Mouse (Mus musculus) MEL (cell line): Measurements from ENCODE around the gene Fcrlb. TPM values are rescaled to one million over a fixed set of nuclear protein-coding genes. Genes with fewer than 3 reads are reported as not detected.
A peak's percentile ranks its signal among the peaks of the same experiment; 100 is the strongest.

Experiments
- DNase-seq: peaks from one replicate; pipeline ENCODE4 v3.0.0; 2011; ENCODE audit warnings: low read depth, low spot score
- H3K27ac ChIP-seq: 2 replicates; pipeline ENCODE4 v1.5.1; 2012; ENCODE audit warnings: low read depth, mild to moderate bottlenecking, control low read depth, low read length, moderate library complexity; ENCODE audit not compliant: control insufficient read depth
- H3K27me3 ChIP-seq, 2 experiments: fragments of 150-350 bp in 1 of 2; sonication (generic) in 1 of 2; 2 replicates each; pipeline ENCODE4 v1.6.1; 2012; ENCODE audit warnings: low read length in 2 of 2, mild to moderate bottlenecking in 2 of 2, improper control_type of control experiment in 1 of 2, moderate library complexity in 1 of 2; ENCODE audit not compliant: insufficient read depth in 2 of 2, control insufficient read depth in 1 of 2
- H3K36me3 ChIP-seq, 2 experiments: 2 replicates each; pipeline ENCODE4 v1.6.1; 2012 to 2014; ENCODE audit warnings: low read length in 2 of 2, improper control_type of control experiment in 1 of 2, inconsistent platforms in 1 of 2, mild to moderate bottlenecking in 1 of 2; ENCODE audit not compliant: insufficient read depth in 2 of 2, control insufficient read depth in 1 of 2
- H3K4me1 ChIP-seq, 2 experiments: fragments of 150-350 bp in 1 of 2; sonication (generic) in 1 of 2; 2 replicates each; pipeline ENCODE4 v1.6.1; 2012; ENCODE audit warnings: low read length in 2 of 2, improper control_type of control experiment in 1 of 2, mild to moderate bottlenecking in 1 of 2; ENCODE audit not compliant: insufficient read depth in 2 of 2, control insufficient read depth in 1 of 2
- H3K4me3 ChIP-seq, 2 experiments: fragments of 150-350 bp in 1 of 2; sonication (generic) in 1 of 2; 2 replicates each; pipeline ENCODE4 v1.5.1; 2012; ENCODE audit warnings: low read depth in 2 of 2, low read length in 2 of 2, mild to moderate bottlenecking in 2 of 2, moderate library complexity in 2 of 2, control low read depth in 1 of 2, improper control_type of control experiment in 1 of 2; ENCODE audit not compliant: control insufficient read depth in 1 of 2, insufficient read depth in 1 of 2
- H3K79me2 ChIP-seq: 2 replicates; pipeline ENCODE4 v1.6.1; 2012; ENCODE audit warnings: mild to moderate bottlenecking, low read length, moderate library complexity; ENCODE audit not compliant: control insufficient read depth, poor library complexity, insufficient read depth
- H3K9ac ChIP-seq: 2 replicates; pipeline ENCODE4 v1.6.1; 2012; ENCODE audit warnings: low read depth, mild to moderate bottlenecking, control low read depth, low read length, moderate library complexity; ENCODE audit not compliant: control insufficient read depth, poor library complexity, severe bottlenecking
- H3K9me3 ChIP-seq: fragments of 150-350 bp; sonication (generic); replicated peaks from 2 replicates; pipeline ENCODE4 v1.6.1; 2012; ENCODE audit warnings: mild to moderate bottlenecking, low read length, improper control_type of control experiment, moderate library complexity; ENCODE audit not compliant: insufficient read depth
- BHLHE40 ChIP-seq: IDR thresholded peaks from 2 replicates; pipeline ENCODE4 v1.6.1; 2012; ENCODE audit warnings: low read depth, mild to moderate bottlenecking, inconsistent platforms, low read length, improper control_type of control experiment, borderline replicate concordance
- CHD1 ChIP-seq: IDR thresholded peaks from 2 replicates; pipeline ENCODE4 v1.6.1; 2012; ENCODE audit warnings: low read depth, mild to moderate bottlenecking, inconsistent platforms, low read length, improper control_type of control experiment
- CHD2 ChIP-seq: IDR thresholded peaks from 2 replicates; pipeline ENCODE4 v1.6.1; 2011; ENCODE audit warnings: low read length, improper control_type of control experiment
- CTCF ChIP-seq, 3 experiments: IDR thresholded peaks in 2 of 3; conservative IDR thresholded peaks in 1 of 3; 2 replicates each; pipeline ENCODE4 v1.5.1; 2011 to 2012; ENCODE audit warnings: low read length in 3 of 3, low read depth in 2 of 3, mild to moderate bottlenecking in 2 of 3, improper control_type of control experiment in 1 of 3, inconsistent platforms in 1 of 3, mixed read lengths in 1 of 3, moderate library complexity in 1 of 3; ENCODE audit not compliant: control insufficient read depth in 1 of 3, insufficient read depth in 1 of 3, poor library complexity in 1 of 3, severe bottlenecking in 1 of 3
- ELF1 ChIP-seq: IDR thresholded peaks from 2 replicates; pipeline ENCODE4 v1.6.1; 2014; ENCODE audit warnings: low read depth, mild to moderate bottlenecking, inconsistent platforms, low read length, improper control_type of control experiment, moderate library complexity
- ETS1 ChIP-seq: IDR thresholded peaks from 2 replicates; pipeline ENCODE4 v1.6.1; 2012; ENCODE audit warnings: low read depth, mild to moderate bottlenecking, inconsistent platforms, low read length, improper control_type of control experiment, moderate library complexity
- GABPA ChIP-seq: IDR thresholded peaks from 2 replicates; pipeline ENCODE4 v1.6.1; 2012; ENCODE audit warnings: low read depth, mild to moderate bottlenecking, inconsistent platforms, low read length, improper control_type of control experiment, moderate library complexity
- HCFC1 ChIP-seq: IDR thresholded peaks from 2 replicates; pipeline ENCODE4 v1.6.1; 2012; ENCODE audit warnings: low read depth, mild to moderate bottlenecking, inconsistent platforms, low read length, improper control_type of control experiment, moderate library complexity
- JUND ChIP-seq: IDR thresholded peaks from 2 replicates; pipeline ENCODE4 v1.6.1; 2011; ENCODE audit warnings: low read depth, mild to moderate bottlenecking, improper control_type of control experiment, low read length
- KAT2A ChIP-seq: conservative IDR thresholded peaks from 2 replicates; pipeline ENCODE4 v1.6.1; 2012; ENCODE audit warnings: low read depth, low read length, improper control_type of control experiment, inconsistent platforms
- MAFK ChIP-seq: IDR thresholded peaks from 2 replicates; pipeline ENCODE4 v1.6.1; 2011; ENCODE audit warnings: low read depth, mild to moderate bottlenecking, low read length, improper control_type of control experiment, borderline replicate concordance
- MAX ChIP-seq: IDR thresholded peaks from 2 replicates; pipeline ENCODE4 v1.6.1; 2011; ENCODE audit warnings: low read length, improper control_type of control experiment
- MEF2A ChIP-seq: IDR thresholded peaks from 2 replicates; pipeline ENCODE4 v1.6.1; 2014; ENCODE audit warnings: low read depth, mild to moderate bottlenecking, inconsistent platforms, low read length, improper control_type of control experiment; ENCODE audit not compliant: poor library complexity, insufficient replicate concordance, severe bottlenecking; ENCODE audit errors: extremely low read depth
- MXI1 ChIP-seq: IDR thresholded peaks from 2 replicates; pipeline ENCODE4 v1.6.1; 2011; ENCODE audit warnings: mild to moderate bottlenecking, low read depth, low read length, improper control_type of control experiment
- MYC ChIP-seq: IDR thresholded peaks from 2 replicates; pipeline ENCODE4 v1.6.1; 2011; ENCODE audit warnings: low read depth, mild to moderate bottlenecking, low read length, improper control_type of control experiment, moderate library complexity
- NRF1 ChIP-seq: IDR thresholded peaks from 2 replicates; pipeline ENCODE4 v1.6.1; 2014; ENCODE audit warnings: low read depth, mild to moderate bottlenecking, inconsistent platforms, low read length, improper control_type of control experiment, moderate library complexity; ENCODE audit not compliant: poor library complexity, insufficient read depth, severe bottlenecking
- POLR2A ChIP-seq, 2 experiments: IDR thresholded peaks; 2 replicates each; pipeline ENCODE4 v1.6.1; 2011 to 2012; ENCODE audit warnings: low read length in 2 of 2, mild to moderate bottlenecking in 2 of 2, control low read depth in 1 of 2, improper control_type of control experiment in 1 of 2, low read depth in 1 of 2, moderate library complexity in 1 of 2; ENCODE audit not compliant: control insufficient read depth in 1 of 2, insufficient read depth in 1 of 2, poor library complexity in 1 of 2
- POLR2AphosphoS2 ChIP-seq: IDR thresholded peaks from 2 replicates; pipeline ENCODE4 v1.6.1; 2011; ENCODE audit warnings: low read length, improper control_type of control experiment
- POLR2AphosphoS5 ChIP-seq: IDR thresholded peaks from 2 replicates; pipeline ENCODE4 v1.6.1; 2012; ENCODE audit warnings: low read depth, borderline replicate concordance, mild to moderate bottlenecking, inconsistent platforms, low read length, moderate library complexity, mixed read lengths
- RAD21 ChIP-seq: IDR thresholded peaks from 2 replicates; pipeline ENCODE4 v1.6.1; 2011; ENCODE audit warnings: mild to moderate bottlenecking, low read depth, low read length, improper control_type of control experiment
- RCOR1 ChIP-seq: IDR thresholded peaks from 2 replicates; pipeline ENCODE4 v1.6.1; 2012; ENCODE audit warnings: low read depth, mild to moderate bottlenecking, inconsistent platforms, low read length, improper control_type of control experiment
- TAL1 ChIP-seq: IDR thresholded peaks from 2 replicates; pipeline ENCODE4 v1.6.1; 2012; ENCODE audit warnings: mild to moderate bottlenecking, inconsistent platforms, low read length, moderate library complexity, mixed read lengths
- TBP ChIP-seq: IDR thresholded peaks from 2 replicates; pipeline ENCODE4 v1.8.0; 2011; ENCODE audit warnings: low read depth, low read length, improper control_type of control experiment
- UBTF ChIP-seq: IDR thresholded peaks from 2 replicates; pipeline ENCODE4 v1.6.1; 2012; ENCODE audit warnings: low read depth, mild to moderate bottlenecking, inconsistent platforms, low read length, improper control_type of control experiment, moderate library complexity, borderline replicate concordance; ENCODE audit not compliant: insufficient read depth
- USF1 ChIP-seq: IDR thresholded peaks from 2 replicates; pipeline ENCODE4 v1.6.1; 2014; ENCODE audit warnings: low read depth, mild to moderate bottlenecking, inconsistent platforms, low read length, improper control_type of control experiment, moderate library complexity
- USF2 ChIP-seq, 2 experiments: IDR thresholded peaks; 2 replicates each; pipeline ENCODE4 v1.6.1; 2011 to 2012; ENCODE audit warnings: improper control_type of control experiment in 2 of 2, low read length in 2 of 2, borderline replicate concordance in 1 of 2, inconsistent platforms in 1 of 2, low read depth in 1 of 2, mild to moderate bottlenecking in 1 of 2; ENCODE audit not compliant: insufficient read depth in 1 of 2
- ZKSCAN1 ChIP-seq: IDR thresholded peaks from 2 replicates; pipeline ENCODE4 v1.6.1; 2012; ENCODE audit warnings: low read depth, mild to moderate bottlenecking, inconsistent platforms, low read length, improper control_type of control experiment, moderate library complexity
- ZNF384 ChIP-seq: IDR thresholded peaks from 2 replicates; pipeline ENCODE4 v1.6.1; 2012; ENCODE audit warnings: low read depth, mild to moderate bottlenecking, inconsistent platforms, low read length, improper control_type of control experiment
- polyA plus RNA-seq, 2 experiments: library from polyadenylated mRNA; stranded (reverse) in 1 of 2; unstranded in 1 of 2; fragments of >175 nt in 1 of 2; fragments of >200 nt in 1 of 2; gene quantifications; 2 replicates each; pipeline versions ENCODE4 v1.2.1 to v1.2.4; 2012; ENCODE audit warnings: low replicate concordance in 2 of 2, low read depth in 1 of 2; ENCODE audit not compliant: insufficient read length in 2 of 2, insufficient read depth in 1 of 2, missing spikeins in 1 of 2
- total RNA-seq: library from RNA; depleted of rRNA; stranded (reverse); fragments of 300-350 nt; gene quantifications from 2 replicates; pipeline ENCODE4 v1.2.3, GENCODE M21; 2012

Gene Fcrlb
- total and polyA plus RNA-seq, 3 experiments: not detected

DNA sequence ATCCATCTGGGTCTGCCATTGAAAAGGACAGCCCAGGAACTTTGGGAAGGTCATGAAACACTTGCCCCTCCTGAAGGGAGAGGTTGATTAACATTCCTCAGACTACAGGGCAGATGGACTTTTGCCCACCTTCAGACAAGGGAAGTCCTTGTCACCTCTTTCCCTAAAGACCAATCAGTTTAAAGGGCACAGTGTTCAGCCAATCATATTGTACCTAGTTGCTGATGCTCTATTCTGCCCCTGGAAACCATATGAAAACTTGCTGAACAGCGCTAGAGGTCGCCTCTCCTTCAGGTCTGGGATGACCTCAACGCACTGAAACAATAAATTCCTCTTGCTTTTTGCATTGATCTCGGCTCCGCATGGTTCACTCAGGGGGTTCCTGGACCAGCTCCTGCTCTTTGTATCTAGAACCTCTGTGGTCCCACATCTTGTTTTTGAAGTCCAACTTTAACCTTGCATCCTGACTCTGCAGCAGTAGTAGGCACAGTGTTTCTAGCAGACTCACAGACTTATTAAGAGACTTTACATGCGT, 20.7 kb upstream of the Fcrlb start:
- no peak for DNase-seq
- Histone ChIP-seq H3K9me3 (no peaks in the 10 kb centered on the region), H3K36me3 (peaks cover 0 to 17% of the 10 kb centered on the region in 2 experiments; a peak in 2 of 4 replicates), H3K4me1 (peaks cover 11 to 18% of the 10 kb centered on the region in 2 experiments), H3K27ac (no peak overlapping the region), H3K27me3 (no peaks in the 10 kb centered on the region), H3K9ac (no peak overlapping the region), H3K79me2 (no peaks in the 10 kb centered on the region), H3K4me3 (no peak overlapping the region)
- TF ChIP-seq MYC (no peak), HCFC1 (no peak), MXI1 (no peak), KAT2A (no peak), CHD1 (no peak), ELF1 (no peak), POLR2AphosphoS2 (no peak), MEF2A (no peak), RAD21 (no peak), CTCF (IDR thresholded peaks at IDR 0.05 in 2 of 3, conservative IDR thresholded peaks at IDR 0.05 in 1 of 3; ENCODE audit: control insufficient read depth in 1 of 3, insufficient read depth in 1 of 3, low read depth in 2 of 3, low read length in 3 of 3, poor library complexity in 1 of 3, severe bottlenecking in 1 of 3) (no peak), UBTF (no peak), ETS1 (no peak), USF2 (IDR thresholded peaks at IDR 0.05; ENCODE audit: borderline replicate concordance in 1 of 2, insufficient read depth in 1 of 2, low read depth in 1 of 2, low read length in 2 of 2) (no peak), ZNF384 (no peak)

DNA sequence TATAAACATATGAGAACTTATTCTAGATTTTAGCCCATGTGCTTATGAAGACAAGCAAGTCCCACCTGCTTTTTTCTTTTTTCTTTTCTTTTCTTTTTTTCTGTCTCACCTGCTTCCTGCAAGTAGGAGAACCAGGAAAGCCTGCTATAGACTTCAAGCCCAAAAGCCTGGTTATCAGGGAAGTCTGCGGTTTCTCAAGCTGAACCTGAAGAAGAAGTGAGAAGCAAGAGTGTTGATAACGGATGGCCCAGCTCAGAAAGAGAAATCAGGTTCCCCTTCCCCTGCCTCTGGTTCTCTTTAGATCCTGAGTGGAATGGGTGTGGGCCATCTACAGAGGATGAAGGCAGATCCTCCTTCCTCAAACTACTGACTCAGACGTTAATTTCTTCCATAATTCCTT, 19.3 kb upstream of the Fcrlb start:
- Histone ChIP-seq H3K27me3 (no peaks in the 10 kb centered on the region), H3K36me3 (peaks cover 0 to 17% of the 10 kb centered on the region in 2 experiments; a peak in 2 of 4 replicates), H3K4me3 (no peak overlapping the region), H3K9ac (no peak overlapping the region), H3K79me2 (no peaks in the 10 kb centered on the region), H3K27ac (no peak overlapping the region; the same call in 1 of the 2 replicates), H3K9me3 (no peaks in the 10 kb centered on the region), H3K4me1 (peaks cover 11 to 18% of the 10 kb centered on the region in 2 experiments)
- DNase-seq: peak; percentile 76
- TF ChIP-seq ETS1: peak; percentile 80
- no peak for TF ChIP-seq POLR2A (IDR thresholded peaks at IDR 0.05; ENCODE audit: control insufficient read depth in 1 of 2, insufficient read depth in 1 of 2, low read depth in 1 of 2, low read length in 2 of 2, poor library complexity in 1 of 2)
- TF ChIP-seq ELF1: 0 out of 2 replicates have a peak, but pooled peaks have one; percentile 22
- TF ChIP-seq NRF1: no peak
- no peak for TF ChIP-seq CHD1
- TF ChIP-seq GABPA: no peak
- TF ChIP-seq ZNF384: peak; percentile 52; the same call in 1 of the 2 replicates
- TF ChIP-seq BHLHE40: peak; percentile 15; the same call in 1 of the 2 replicates
- no peak for TF ChIP-seq CHD2
- TF ChIP-seq KAT2A: no peak
- no peak for TF ChIP-seq RAD21
- no peak for TF ChIP-seq POLR2AphosphoS2
- peak; percentile 39; the same call in 1 of the 2 replicates for TF ChIP-seq MAX
- TF ChIP-seq RCOR1: peak; percentile 98
- no peak for TF ChIP-seq TBP
- TF ChIP-seq TAL1: 0 out of 2 replicates have a peak, but pooled peaks have one; percentile 15
- peak; percentile 66; the same call in 1 of the 2 replicates for TF ChIP-seq MYC
- TF ChIP-seq MAFK: 0 out of 2 replicates have a peak, but pooled peaks have one; percentile 45
- TF ChIP-seq POLR2AphosphoS5: no peak
- TF ChIP-seq MEF2A: no peak
- no peak for TF ChIP-seq UBTF
- no peak for TF ChIP-seq ZKSCAN1
- no peak for TF ChIP-seq JUND
- TF ChIP-seq USF1: no peak
